Mouse (Mus musculus) C2C12 (cell line): ENCODE data around the gene Iqck.

Experiments
- CTCF ChIP-seq: IDR thresholded peaks from one replicate; pipeline ENCODE4 v1.5.1; 2011; ENCODE audit not compliant: control insufficient read depth, insufficient read depth, insufficient read length
- MAX ChIP-seq: IDR thresholded peaks from one replicate; pipeline ENCODE4 v1.6.1; 2011; ENCODE audit warnings: mild to moderate bottlenecking, control low read depth
- MYOG ChIP-seq: IDR thresholded peaks from one replicate; pipeline ENCODE4 v1.6.1; 2011; ENCODE audit not compliant: control insufficient read depth, insufficient read length; ENCODE audit errors: extremely low read depth

DNA sequence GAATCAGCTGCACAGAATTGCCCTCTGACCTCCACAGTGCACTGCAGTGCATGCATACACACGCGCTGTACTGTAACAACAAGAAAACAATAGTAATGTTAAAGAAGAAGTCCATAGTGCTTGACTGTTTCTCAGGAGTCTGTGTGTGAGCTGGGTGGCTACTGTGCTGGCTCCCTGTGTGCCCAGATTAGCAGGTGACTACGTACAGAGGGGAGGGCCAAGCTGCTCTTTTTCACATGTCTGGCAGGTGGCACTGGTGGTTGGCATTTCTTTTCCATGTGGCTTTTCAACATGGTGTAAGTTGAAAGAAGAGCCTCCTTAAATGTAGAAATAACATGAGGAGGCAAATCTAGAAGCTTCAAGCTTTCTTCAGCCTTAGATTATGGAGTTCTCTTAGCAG is 72.8 kb downstream of the Iqck start:
- TF ChIP-seq CTCF (no peak), MYOG (no peak), MAX (no peak)
